Mouse (Mus musculus): ENCODE data around the gene Sp8.

Gene Sp8

GRCm38 (mm10) chr12:118846221-118846620 lies at the start of gene Sp8:
Gene Sp8 (plus strand): TSS chr12:118846329.
- no peak for DNase-seq

- no peak for DNase-seq
These were observed 34.7 kb upstream of the Sp8 start for GRCm38 (mm10) chr12:118811328-118811961.

GRCm38 (mm10) chr12:118814561-118814960 lies 31.6 kb upstream of the Sp8 start:
- DNase-seq: no peak

- no peak for DNase-seq
These were observed 30.0 kb upstream of the Sp8 start for GRCm38 (mm10) chr12:118816156-118816555.

GRCm38 (mm10) chr12:118829881-118830280 lies 16.2 kb upstream of the Sp8 start:
- DNase-seq: no peak

- no peak for DNase-seq
These were observed 9.5 kb upstream of the Sp8 start for GRCm38 (mm10) chr12:118836411-118837341.

GRCm38 (mm10) chr12:118837361-118837760 lies 8.8 kb upstream of the Sp8 start:
- DNase-seq: no peak

GRCm38 (mm10) chr12:118838260-118838659 lies 7.9 kb upstream of the Sp8 start:
- DNase-seq: no peak

GRCm38 (mm10) chr12:118839398-118839797 lies 6.7 kb upstream of the Sp8 start:
- no peak for DNase-seq

- DNase-seq: no peak
These were observed 5.8 kb upstream of the Sp8 start for GRCm38 (mm10) chr12:118840301-118840700.

GRCm38 (mm10) chr12:118840861-118841260 lies 5.3 kb upstream of the Sp8 start:
- DNase-seq: no peak

- DNase-seq: no peak
These were observed 4.7 kb upstream of the Sp8 start for GRCm38 (mm10) chr12:118841381-118841922.

- DNase-seq: no peak
These were observed 4.1 kb upstream of the Sp8 start for GRCm38 (mm10) chr12:118841971-118842550.

GRCm38 (mm10) chr12:118842671-118843411 lies 3.3 kb upstream of the Sp8 start:
- DNase-seq: peak in 1 of 2 experiments; percentile 10

GRCm38 (mm10) chr12:118844111-118844510 lies 2.0 kb upstream of the Sp8 start:
- no peak for DNase-seq

GRCm38 (mm10) chr12:118844841-118845240 lies 1.3 kb upstream of the Sp8 start:
- DNase-seq: no peak

- DNase-seq: no peak
These were observed 778 bp upstream of the Sp8 start for GRCm38 (mm10) chr12:118845351-118845750.

GRCm38 (mm10) chr12:118846649-118847321 lies 656 bp downstream of the Sp8 start:
- DNase-seq: peak; percentile 22 to 43

- DNase-seq: no peak
These were observed 1.3 kb downstream of the Sp8 start for GRCm38 (mm10) chr12:118847381-118847780.

- DNase-seq: no peak
These were observed 1.8 kb downstream of the Sp8 start for GRCm38 (mm10) chr12:118847861-118848495.

- peak; percentile 13 to 14 for DNase-seq
These were observed 2.5 kb downstream of the Sp8 start for GRCm38 (mm10) chr12:118848496-118849202.

All from cerebellum, postnatal 25 days (tissue).